Mouse (Mus musculus) right cerebral cortex, adult 18-20 months (tissue): ENCODE data around the gene Ap2s1.
"Not testable (repeated sequence)": the region's sequence is repeated elsewhere in the genome, so short reads cannot be mapped to it uniquely, and the experiment has no call there.

Source experiments
- DNase-seq: peaks from one replicate; pipeline ENCODE4 v3.0.0; 2022; ENCODE audit warnings: mixed read lengths

Ap2s1 gene

GRCm38 (mm10) chr7:16738073-16738696 is at the start of gene Ap2s1:
Gene Ap2s1, plus strand, starts transcription at chr7:16738410.
- DNase-seq: peak; percentile 100

- DNase-seq: no peak
Measured at GRCm38 (mm10) chr7:16689196-16689595, 49.0 kb upstream of the Ap2s1 start.

GRCm38 (mm10) chr7:16695025-16695424 is 43.2 kb upstream of the Ap2s1 start:
- no peak for DNase-seq

GRCm38 (mm10) chr7:16699042-16699441 is 39.2 kb upstream of the Ap2s1 start:
- DNase-seq: no peak

GRCm38 (mm10) chr7:16700583-16700982 is 37.6 kb upstream of the Ap2s1 start:
- DNase-seq: no peak

- peak; percentile 77 for DNase-seq
Measured at GRCm38 (mm10) chr7:16706385-16706784, 31.8 kb upstream of the Ap2s1 start.

GRCm38 (mm10) chr7:16708244-16708643 is 30.0 kb upstream of the Ap2s1 start:
- DNase-seq: no peak

- no peak for DNase-seq
Measured at GRCm38 (mm10) chr7:16710604-16711003, 27.6 kb upstream of the Ap2s1 start.

GRCm38 (mm10) chr7:16712633-16713415 is 25.4 kb upstream of the Ap2s1 start:
- no peak for DNase-seq

GRCm38 (mm10) chr7:16716456-16717152 is 21.6 kb upstream of the Ap2s1 start:
- peak; percentile 23 for DNase-seq

GRCm38 (mm10) chr7:16721629-16722028 is 16.6 kb upstream of the Ap2s1 start, which contains the start of gene Ceacam9:
Gene Ceacam9, plus strand, starts transcription at chr7:16721929.
- DNase-seq: no peak

- DNase-seq: not testable (repeated sequence)
Measured at GRCm38 (mm10) chr7:16722490-16722889, 15.7 kb upstream of the Ap2s1 start.

GRCm38 (mm10) chr7:16728596-16729348 is 9.4 kb upstream of the Ap2s1 start:
- peak; percentile 51 for DNase-seq

GRCm38 (mm10) chr7:16729563-16729962 is 8.6 kb upstream of the Ap2s1 start:
- not testable (repeated sequence) for DNase-seq

- DNase-seq: no peak
Measured at GRCm38 (mm10) chr7:16730791-16731190, 7.4 kb upstream of the Ap2s1 start.

GRCm38 (mm10) chr7:16731893-16732422 is 6.3 kb upstream of the Ap2s1 start:
- no peak for DNase-seq

- DNase-seq: no peak
Measured at GRCm38 (mm10) chr7:16737606-16738072, 571 bp upstream of the Ap2s1 start.

- DNase-seq: no peak
Measured at GRCm38 (mm10) chr7:16739056-16739604, 920 bp downstream of the Ap2s1 start.

- no peak for DNase-seq
Measured at GRCm38 (mm10) chr7:16745373-16745772, 7.2 kb downstream of the Ap2s1 start.

GRCm38 (mm10) chr7:16746093-16746492 is 7.9 kb downstream of the Ap2s1 start:
- peak; percentile 54 for DNase-seq

- DNase-seq: no peak
Measured at GRCm38 (mm10) chr7:16747656-16748055, 9.4 kb downstream of the Ap2s1 start.

GRCm38 (mm10) chr7:16752016-16752415 is 13.8 kb downstream of the Ap2s1 start:
- DNase-seq: no peak
